Mouse (Mus musculus): Measurements from ENCODE around the gene Gabre. TPM values are rescaled to one million over a fixed set of nuclear protein-coding genes. Genes with fewer than 3 reads are reported as not detected.

Gabre gene
- total RNA-seq (2014; rRNA removed) (0.38 and 0.57 TPM in 2 replicates), polyA plus RNA-seq (2015; fragmentation: Nextera tagmentation; extraction: Ambion mirVana) (0.05 and 0.54 TPM in 2 replicates)

GRCm38 (mm10) chrX:72274659-72275371 lies at the start of gene Gabre:
Gabre (minus strand) TSS chrX:72274803.
- H3K9ac ChIP-seq, result no peak within 1 kb of the TSS

DNA sequence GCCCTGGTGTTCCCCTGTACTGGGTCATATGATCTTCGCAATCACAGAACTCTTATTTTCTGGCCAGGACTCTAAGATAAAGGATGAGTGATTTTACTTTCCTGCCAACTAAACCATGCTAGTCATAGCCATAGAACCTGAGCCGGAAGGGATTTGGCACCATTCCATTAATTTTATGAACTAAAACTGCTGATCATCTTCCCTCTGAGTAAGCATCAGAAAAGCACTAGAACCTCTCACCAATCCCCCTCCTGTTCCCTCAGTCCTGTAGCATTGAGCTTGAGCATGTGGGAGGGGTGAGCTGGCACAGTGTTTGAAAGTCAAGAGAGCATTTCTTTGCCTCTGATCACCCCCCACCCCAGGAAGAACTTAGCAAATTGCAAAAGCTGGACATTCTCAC lies 23.2 kb upstream of the Gabre start:
- Histone ChIP-seq H3K9me3 (ENCODE audit: low read length) (no peaks in the 10 kb centered on the region), H3K9ac (no peak overlapping the region), H3K27ac (ENCODE audit: low read depth, low read length) (no peak overlapping the region), H3K4me1 (ENCODE audit: insufficient read depth) (no peaks in the 10 kb centered on the region), H3K27me3 (ENCODE audit: insufficient read depth, low read length) (no peaks in the 10 kb centered on the region), H3K4me3 (ENCODE audit: low read depth, low read length) (no peak overlapping the region), H3K4me2 (ENCODE audit: low read depth) (no peak overlapping the region), H3K36me3 (ENCODE audit: insufficient read depth) (no peaks in the 10 kb centered on the region)
- 75% methylated on average over 2 of the region's 2 CpGs for WGBS
- no peak for TF ChIP-seq CTCF (IDR thresholded peaks at IDR 0.05; ENCODE audit: low read depth)
- ATAC-seq, result no peak
- no peak for DNase-seq

More at GRCm38 (mm10) chrX:72274659-72275371, at the start of gene Gabre:
- H3K27me3 ChIP-seq (ENCODE audit: insufficient read depth, low read length), result no peaks in the 10 kb centered on the region
- no peaks in the 10 kb centered on the region for H3K9me3 ChIP-seq (ENCODE audit: low read length)
- no peak within 1 kb of the TSS for H3K27ac ChIP-seq (ENCODE audit: low read depth, low read length)
- peak; percentile 16 for DNase-seq
- ATAC-seq, result peak; percentile 89
- 31% methylated on average over 33 of the region's 36 CpGs for WGBS
- no peaks in the 10 kb centered on the region for H3K36me3 ChIP-seq (ENCODE audit: insufficient read depth)
- H3K4me3 ChIP-seq (ENCODE audit: low read depth, low read length), result peak within 1 kb of the TSS; percentile 34
- peak within 1 kb of the TSS; percentile 52 for H3K4me2 ChIP-seq (ENCODE audit: low read depth)
- H3K4me1 ChIP-seq (ENCODE audit: insufficient read depth), result no peaks in the 10 kb centered on the region
- no peak for TF ChIP-seq CTCF (IDR thresholded peaks at IDR 0.05; ENCODE audit: low read depth)

DNA sequence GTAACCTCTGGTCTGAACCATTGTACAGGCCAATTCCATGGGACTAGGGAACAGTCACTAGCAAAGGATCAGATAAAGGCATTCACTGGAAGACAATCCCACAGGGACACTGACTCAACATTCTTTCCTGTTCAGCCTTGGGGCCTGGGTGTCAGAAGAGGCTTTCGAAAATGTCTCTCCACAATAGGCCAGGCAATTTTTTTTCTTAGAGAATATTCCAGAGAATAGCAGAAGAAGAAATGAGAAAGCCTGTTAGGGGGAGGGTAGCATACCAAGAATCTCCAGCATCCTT lies 715 bp upstream of the Gabre start:
- 0 out of 2 replicates have a peak, but pooled peaks have one; percentile 9 for ATAC-seq
- H3K4me1 ChIP-seq (ENCODE audit: insufficient read depth), result no peaks in the 10 kb centered on the region
- no peaks in the 10 kb centered on the region for H3K27me3 ChIP-seq (ENCODE audit: insufficient read depth, low read length)
- no peak overlapping the region for H3K4me2 ChIP-seq (ENCODE audit: low read depth)
- H3K9ac ChIP-seq, result no peak overlapping the region
- 83% methylated on average over 1 of the region's 1 CpGs for WGBS
- no peaks in the 10 kb centered on the region for H3K9me3 ChIP-seq (ENCODE audit: low read length)
- TF ChIP-seq CTCF (IDR thresholded peaks at IDR 0.05; ENCODE audit: low read depth), result no peak
- no peaks in the 10 kb centered on the region for H3K36me3 ChIP-seq (ENCODE audit: insufficient read depth)
- no peak for DNase-seq
- H3K27ac ChIP-seq (ENCODE audit: low read depth, low read length), result no peak overlapping the region
- H3K4me3 ChIP-seq (ENCODE audit: low read depth, low read length), result 0 out of 2 replicates have a peak overlapping the region, but pooled peaks have one; percentile 34

- peak; percentile 13 for DNase-seq
- no peaks in the 10 kb centered on the region for H3K9me3 ChIP-seq (ENCODE audit: low read length)
- TF ChIP-seq CTCF (IDR thresholded peaks at IDR 0.05; ENCODE audit: low read depth), result no peak
- ATAC-seq, result peak; percentile 21; the same call in 1 of the 2 replicates
- no peak overlapping the region for H3K9ac ChIP-seq
- H3K4me1 ChIP-seq (ENCODE audit: insufficient read depth), result no peaks in the 10 kb centered on the region
- H3K36me3 ChIP-seq (ENCODE audit: insufficient read depth), result no peaks in the 10 kb centered on the region
- peak overlapping the region; percentile 34 for H3K4me3 ChIP-seq (ENCODE audit: low read depth, low read length)
- H3K4me2 ChIP-seq (ENCODE audit: low read depth), result peak overlapping the region; percentile 52
- 28% methylated on average over 27 of the region's 27 CpGs for WGBS
- no peaks in the 10 kb centered on the region for H3K27me3 ChIP-seq (ENCODE audit: insufficient read depth, low read length)
- H3K27ac ChIP-seq (ENCODE audit: low read depth, low read length), result no peak overlapping the region
Measured at GRCm38 (mm10) chrX:72273966-72274658, 491 bp downstream of the Gabre start.

- no peak overlapping the region for H3K4me3 ChIP-seq (ENCODE audit: low read depth, low read length)
- no peaks in the 10 kb centered on the region for H3K9me3 ChIP-seq (ENCODE audit: low read length)
- TF ChIP-seq CTCF (IDR thresholded peaks at IDR 0.05; ENCODE audit: low read depth), result no peak
- DNase-seq, result no peak
- no peak for ATAC-seq
- no peak overlapping the region for H3K27ac ChIP-seq (ENCODE audit: low read depth, low read length)
- no peaks in the 10 kb centered on the region for H3K4me1 ChIP-seq (ENCODE audit: insufficient read depth)
- H3K4me2 ChIP-seq (ENCODE audit: low read depth), result no peak overlapping the region
- no peaks in the 10 kb centered on the region for H3K36me3 ChIP-seq (ENCODE audit: insufficient read depth)
- no peak overlapping the region for H3K9ac ChIP-seq
- 74% methylated on average over 11 of the region's 11 CpGs for WGBS
- H3K27me3 ChIP-seq (ENCODE audit: insufficient read depth, low read length), result no peaks in the 10 kb centered on the region
Measured at GRCm38 (mm10) chrX:72270637-72271036, 4.0 kb downstream of the Gabre start.

DNA sequence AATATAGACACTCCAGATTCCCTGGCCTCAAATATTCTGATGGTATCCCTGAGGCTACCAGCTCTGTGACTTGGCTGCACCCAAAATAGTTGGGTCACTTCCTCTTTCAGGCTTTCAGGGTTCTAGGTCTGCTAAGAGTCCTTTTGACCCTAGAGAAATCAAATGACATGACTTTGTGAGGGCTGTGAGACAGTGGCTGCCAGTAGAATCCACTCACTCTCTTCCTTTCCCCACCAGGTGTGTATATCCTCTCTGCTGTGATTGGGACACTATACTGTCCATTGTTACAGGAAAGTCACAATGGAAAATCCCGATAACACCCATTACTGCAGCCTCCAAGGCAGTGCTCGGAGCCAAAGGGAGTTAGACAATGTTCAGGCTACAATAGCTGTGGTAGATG lies 52.9 kb downstream of the Gabre start, which contains the start of gene Magea4:
Gene Magea4 (plus strand): TSS at position 301 of the 400 bp plus-strand sequence.
- 70% methylated on average over 2 of the region's 2 CpGs for WGBS
- DNase-seq (no peak), ATAC-seq (no peak)
- Histone ChIP-seq H3K4me3 (ENCODE audit: low read depth, low read length) (no peak within 1 kb of the TSS), H3K36me3 (ENCODE audit: insufficient read depth) (no peaks in the 10 kb centered on the region), H3K4me1 (ENCODE audit: insufficient read depth) (no peaks in the 10 kb centered on the region), H3K27ac (ENCODE audit: low read depth, low read length) (no peak within 1 kb of the TSS), H3K9ac (no peak within 1 kb of the TSS), H3K9me3 (ENCODE audit: low read length) (no peaks in the 10 kb centered on the region), H3K27me3 (ENCODE audit: insufficient read depth, low read length) (no peaks in the 10 kb centered on the region), H3K4me2 (ENCODE audit: low read depth) (no peak within 1 kb of the TSS)
- TF ChIP-seq CTCF (IDR thresholded peaks at IDR 0.05; ENCODE audit: low read depth), result no peak

MicroRNAs within 50 kb of the gene (microRNA counts, 519-probe panel; counts per million panel counts)
- microRNA mmu-miR-224 (not detected), microRNA mmu-miR-452 (not detected)

Small RNA genes within 50 kb of the gene (microRNA-seq; reads per million reads assigned to microRNA genes)
- 28.3 to 42.9 reads per million in 2 experiments for gene Mir224
- gene Mir452, result 9.7 to 10.6 reads per million in 2 experiments

Other genes starting within 250 kb of the Gabre start
- not detected in 2 replicates for gene Magea4, start 52.8 kb downstream of the Gabre start, total RNA-seq (2014; rRNA removed)
- gene Magea4, start 52.8 kb downstream of the Gabre start, polyA plus RNA-seq (2015; fragmentation: Nextera tagmentation; extraction: Ambion mirVana), result not detected in 2 replicates
- gene Magea10, start 112.1 kb upstream of the Gabre start, total RNA-seq (2014; rRNA removed), result not detected in 2 replicates
- not detected in 2 replicates for gene Magea10, start 112.1 kb upstream of the Gabre start, polyA plus RNA-seq (2015; fragmentation: Nextera tagmentation; extraction: Ambion mirVana)

Measured in forebrain, postnatal 0 days (tissue).